Mouse (Mus musculus) stomach, embryonic 16.5 days (tissue): Measurements from ENCODE around the gene Itpkb. TPM values are rescaled to one million over a fixed set of nuclear protein-coding genes. Genes with fewer than 3 reads are reported as not detected.
A peak's percentile ranks its signal among the peaks of the same experiment; 100 is the strongest.
"Not testable (repeated sequence)": the region's sequence is repeated elsewhere in the genome, so short reads cannot be mapped to it uniquely, and the experiment has no call there.

Experiments
- ATAC-seq: fragments of 200-750 bp; cut with Nextera tagmentation; 2 replicates; pipeline ENCODE4 v1.8.0; 2017; ENCODE audit warnings: moderate number of reproducible peaks, moderate TSS enrichment; ENCODE audit not compliant: insufficient read depth, low FRiP score
- H3K27ac ChIP-seq: fragments of 300-500 bp; sonication (generic); 2 replicates; pipeline ENCODE4 v1.5.1; 2014; ENCODE audit warnings: low read length
- H3K27me3 ChIP-seq: fragments of 300-500 bp; sonication (generic); 2 replicates; pipeline ENCODE4 v1.6.1; 2014; ENCODE audit warnings: low read length, control low read depth, mixed read lengths; ENCODE audit not compliant: control insufficient read depth, insufficient read depth
- H3K36me3 ChIP-seq: fragments of 300-500 bp; sonication (generic); 2 replicates; pipeline ENCODE4 v1.6.1; 2014; ENCODE audit warnings: low read length; ENCODE audit not compliant: control insufficient read depth, insufficient read depth
- H3K4me1 ChIP-seq: fragments of 300-500 bp; sonication (generic); 2 replicates; pipeline ENCODE4 v1.6.1; 2014; ENCODE audit warnings: low read length, control low read depth, mixed read lengths; ENCODE audit not compliant: control insufficient read depth, insufficient read depth
- H3K4me2 ChIP-seq: fragments of 300-500 bp; sonication (generic); 2 replicates; pipeline ENCODE4 v1.6.1; 2014; ENCODE audit warnings: low read depth, low read length, mixed read lengths
- H3K4me3 ChIP-seq: fragments of 300-500 bp; sonication (generic); replicated peaks from 2 replicates; pipeline ENCODE4 v1.5.1; 2014; ENCODE audit warnings: mild to moderate bottlenecking, low read length
- H3K9ac ChIP-seq: fragments of 300-500 bp; sonication (generic); 2 replicates; pipeline ENCODE4 v1.6.1; 2014; ENCODE audit warnings: low read length
- H3K9me3 ChIP-seq: fragments of 300-500 bp; sonication (generic); replicated peaks from 2 replicates; pipeline ENCODE4 v1.6.1; 2016; ENCODE audit warnings: low read length, control low read depth; ENCODE audit not compliant: control insufficient read depth
- WGBS: fragments of 180-500 bp; shearing (Covaris S2); extraction: QIAGEN DNeasy Blood & Tissue Kit; methylation state at CpG from one replicate; pipeline ENCODE4 v1.1.7; 2014; 5-methylcytosine and 5-hydroxymethylcytosine counted together
- polyA plus RNA-seq: library from polyadenylated mRNA; unstranded; fragments of >200 nt; fragmentation: Nextera tagmentation; extraction: Ambion mirVana; gene quantifications from 2 replicates; pipeline ENCODE4 v1.2.1, GENCODE M21; 2015

The Itpkb gene
- polyA plus RNA-seq, 1 experiment from 2014 or later: 7.2 TPM

DNA sequence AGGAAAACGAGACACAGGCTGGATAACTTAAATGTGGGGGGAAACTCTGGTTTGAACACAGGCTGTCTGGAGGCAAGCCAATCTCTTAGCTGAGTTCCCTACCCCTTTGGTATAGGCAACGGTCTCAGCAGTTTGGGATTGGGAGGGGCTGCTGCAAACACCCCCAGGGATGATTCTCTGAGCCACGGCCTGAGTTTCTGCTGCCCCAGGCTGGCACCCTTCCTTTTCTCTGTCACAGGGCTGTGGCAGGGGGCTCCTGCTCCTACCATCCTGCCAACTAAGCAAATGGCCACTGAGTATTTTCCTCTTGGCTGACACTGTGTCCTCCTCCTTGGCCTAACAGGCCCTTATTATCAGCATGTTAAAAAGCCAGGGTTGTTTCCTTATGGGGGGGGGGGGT, 37.3 kb downstream of the Itpkb start:
- Histone ChIP-seq H3K4me1 (peaks cover 33% of the 10 kb centered on the region), H3K9ac (no peak overlapping the region), H3K27ac (no peak overlapping the region), H3K27me3 (no peaks in the 10 kb centered on the region), H3K4me3 (no peak overlapping the region), H3K4me2 (no peak overlapping the region), H3K9me3 (no peaks in the 10 kb centered on the region), H3K36me3 (no peaks in the 10 kb centered on the region)
- no peak for ATAC-seq
- 33% methylated on average over 3 of the region's 3 CpGs for whole genome bisulfite sequencing

DNA sequence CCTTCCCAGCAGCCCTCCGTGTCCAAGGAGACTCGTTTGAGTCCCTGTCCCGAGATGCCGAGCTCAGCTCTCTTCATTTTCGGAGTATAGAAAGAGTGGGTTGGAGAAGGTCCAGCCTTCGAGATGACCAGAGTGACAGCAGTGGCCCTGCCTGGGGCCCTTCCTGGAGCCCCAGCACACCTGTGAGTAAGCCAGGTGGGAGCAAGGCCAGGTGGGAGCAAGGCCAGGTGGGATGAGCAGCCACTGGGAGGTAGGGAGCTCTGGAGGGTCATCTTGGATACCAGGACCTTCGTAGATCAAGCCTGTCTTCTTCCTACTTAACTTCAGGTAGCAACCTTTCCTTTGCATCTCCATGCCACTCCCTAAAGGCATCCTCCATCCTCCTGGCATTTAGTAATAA, 37.8 kb downstream of the Itpkb start:
- no peak overlapping the region for H3K4me2 ChIP-seq
- H3K36me3 ChIP-seq: no peaks in the 10 kb centered on the region
- H3K4me3 ChIP-seq: no peak overlapping the region
- no peaks in the 10 kb centered on the region for H3K27me3 ChIP-seq
- peaks cover 33% of the 10 kb centered on the region for H3K4me1 ChIP-seq
- ATAC-seq: no peak
- no peak overlapping the region for H3K27ac ChIP-seq
- WGBS: 72% methylated on average over 7 of the region's 7 CpGs
- no peaks in the 10 kb centered on the region for H3K9me3 ChIP-seq
- no peak overlapping the region for H3K9ac ChIP-seq

DNA sequence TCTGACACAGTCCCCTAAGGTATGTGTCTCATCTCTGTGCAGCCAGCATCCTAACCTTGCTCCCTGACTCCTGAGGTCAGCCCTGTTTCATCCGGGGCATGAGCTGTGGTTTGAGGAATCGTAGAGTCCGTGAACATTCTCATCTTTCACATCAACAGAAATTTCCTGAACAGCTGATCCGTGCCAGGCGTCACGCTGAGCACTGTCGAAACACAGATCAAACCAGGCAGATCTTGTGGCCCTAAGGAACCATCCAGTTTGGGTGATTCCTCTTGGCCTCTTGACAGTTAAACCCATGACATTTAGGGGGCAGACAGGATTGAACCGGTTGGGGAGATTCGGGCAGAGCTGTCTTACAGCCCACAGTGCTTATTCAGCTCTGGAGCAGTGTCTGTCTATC, 38.4 kb downstream of the Itpkb start:
- Histone ChIP-seq H3K4me3 (no peak overlapping the region), H3K4me2 (no peak overlapping the region), H3K4me1 (peaks cover 29% of the 10 kb centered on the region), H3K27me3 (no peaks in the 10 kb centered on the region), H3K9me3 (no peaks in the 10 kb centered on the region), H3K27ac (no peak overlapping the region), H3K36me3 (no peaks in the 10 kb centered on the region), H3K9ac (no peak overlapping the region)
- ATAC-seq: no peak
- WGBS: 63% methylated on average over 9 of the region's 9 CpGs

DNA sequence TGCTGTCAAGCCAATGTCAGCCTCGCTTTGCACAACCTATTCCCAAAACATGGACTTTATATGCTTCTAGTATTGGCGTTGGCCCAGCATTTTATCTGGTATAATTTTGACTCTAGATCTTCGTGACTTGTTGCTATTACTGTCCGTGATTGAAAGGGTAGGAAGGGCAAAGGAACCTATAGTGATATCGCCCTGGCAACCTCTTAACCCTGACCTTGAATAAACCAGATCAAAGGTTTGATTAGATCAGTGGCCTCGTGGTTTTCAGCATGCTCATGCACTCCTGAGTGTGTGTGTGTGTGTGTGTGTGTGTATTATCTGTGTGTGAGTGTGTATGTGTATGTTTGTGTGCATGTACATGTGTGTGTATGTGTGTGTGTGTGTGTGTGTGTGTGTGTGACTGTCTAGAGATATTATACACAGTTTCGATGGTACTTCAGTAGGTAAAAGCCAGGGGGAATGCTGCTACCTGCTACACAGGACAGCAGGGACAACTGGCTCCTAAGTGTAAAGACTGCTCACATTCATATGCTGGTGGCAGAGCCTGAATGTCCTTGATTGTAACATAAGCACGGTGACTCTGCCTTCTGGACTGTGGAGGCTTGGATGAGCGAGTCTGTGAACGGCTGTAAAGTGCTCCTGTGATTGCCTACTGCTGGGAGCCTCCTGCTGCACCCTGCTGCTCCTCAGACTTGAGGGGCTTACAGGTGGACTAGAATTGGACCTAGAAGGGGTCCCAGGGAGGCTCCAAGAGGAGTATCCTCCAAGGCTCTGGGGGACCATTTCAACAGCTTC, 40.8 kb downstream of the Itpkb start:
- Histone ChIP-seq H3K9ac (no peak overlapping the region), H3K4me3 (no peak overlapping the region), H3K4me2 (no peak overlapping the region), H3K27ac (no peak overlapping the region), H3K9me3 (no peaks in the 10 kb centered on the region), H3K4me1 (peaks cover 33% of the 10 kb centered on the region), H3K27me3 (no peaks in the 10 kb centered on the region), H3K36me3 (no peaks in the 10 kb centered on the region)
- ATAC-seq: no peak
- WGBS: 66% methylated on average over 10 of the region's 10 CpGs

DNA sequence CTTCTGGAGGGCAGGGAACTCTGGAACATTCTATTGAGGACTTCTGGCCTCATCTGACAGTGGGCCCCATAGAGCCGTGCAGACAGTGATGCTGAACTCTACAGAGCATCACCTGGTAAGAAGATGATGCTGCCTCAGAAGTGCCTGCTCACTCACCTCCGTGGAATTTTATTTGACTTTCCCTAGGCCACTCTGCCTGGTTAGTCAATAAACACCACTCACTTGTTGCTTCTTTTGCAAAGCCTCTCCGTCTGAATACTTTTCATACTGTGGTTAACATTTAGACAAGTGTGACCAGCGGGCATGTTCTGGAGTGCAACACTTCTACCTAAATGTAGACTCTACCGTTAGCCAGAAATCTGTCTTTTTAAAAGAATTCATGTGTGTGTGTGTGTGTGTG, 42.0 kb downstream of the Itpkb start:
- peaks cover 33% of the 10 kb centered on the region for H3K4me1 ChIP-seq
- not testable (repeated sequence) for H3K9me3 ChIP-seq, H3K4me3 ChIP-seq, H3K9ac ChIP-seq, H3K4me2 ChIP-seq, ATAC-seq, H3K27me3 ChIP-seq, H3K36me3 ChIP-seq, H3K27ac ChIP-seq
- 72% methylated on average over 5 of the region's 5 CpGs for WGBS

DNA sequence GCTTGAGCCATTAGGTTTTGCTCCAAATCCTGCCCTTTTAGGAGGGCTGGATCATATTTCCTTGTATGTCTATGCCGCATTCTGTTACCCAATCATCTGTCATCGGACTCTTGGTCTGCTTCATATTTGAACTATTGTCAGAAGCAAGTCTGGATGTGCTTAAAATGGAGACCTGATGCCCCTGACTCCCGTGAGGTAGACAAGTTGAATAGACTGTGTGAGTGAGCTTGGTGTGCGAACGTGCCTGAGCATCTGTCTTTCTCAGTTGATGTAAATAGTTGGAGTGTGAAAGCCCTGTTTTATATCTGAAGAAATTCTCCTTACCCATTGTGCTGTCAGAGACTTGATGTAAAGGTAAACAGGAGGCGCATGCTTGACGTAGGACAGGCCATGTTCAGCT, 46.3 kb downstream of the Itpkb start:
- H3K9me3 ChIP-seq: no peaks in the 10 kb centered on the region
- H3K9ac ChIP-seq: no peak overlapping the region
- peaks cover 29% of the 10 kb centered on the region for H3K4me1 ChIP-seq
- no peaks in the 10 kb centered on the region for H3K36me3 ChIP-seq
- 0 out of 2 replicates have a peak, but pooled peaks have one; percentile 55 for ATAC-seq
- WGBS: 42% methylated on average over 7 of the region's 7 CpGs
- no peak overlapping the region for H3K4me3 ChIP-seq
- H3K27ac ChIP-seq: peak overlapping the region; percentile 76; the same call in 1 of the 2 replicates
- H3K27me3 ChIP-seq: no peaks in the 10 kb centered on the region
- H3K4me2 ChIP-seq: no peak overlapping the region

DNA sequence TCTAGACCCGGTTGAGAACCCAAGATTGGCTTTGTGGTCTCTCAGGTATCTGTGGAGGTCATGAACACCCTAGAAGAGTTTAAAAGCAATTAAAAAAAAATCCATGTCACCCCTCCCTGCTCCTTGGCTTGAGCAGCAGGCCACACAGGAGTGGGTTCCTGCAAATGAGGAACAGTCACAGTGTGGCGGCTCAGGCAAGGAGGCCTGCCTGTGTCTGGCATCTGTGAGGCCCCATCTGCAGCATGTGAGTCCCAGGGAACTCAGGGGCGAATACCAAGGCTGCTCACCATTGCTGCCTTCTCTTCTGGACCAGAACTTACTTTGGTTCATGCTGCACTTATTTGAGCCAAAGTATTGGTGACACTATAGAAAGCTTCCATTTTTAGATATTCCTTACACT, 49.3 kb downstream of the Itpkb start:
- Histone ChIP-seq H3K36me3 (no peaks in the 10 kb centered on the region), H3K9ac (no peak overlapping the region), H3K27me3 (no peaks in the 10 kb centered on the region), H3K4me2 (no peak overlapping the region), H3K4me1 (peaks cover 30% of the 10 kb centered on the region), H3K4me3 (no peak overlapping the region), H3K9me3 (no peaks in the 10 kb centered on the region), H3K27ac (no peak overlapping the region)
- ATAC-seq: no peak
- 82% methylated on average over 3 of the region's 3 CpGs for WGBS

DNA sequence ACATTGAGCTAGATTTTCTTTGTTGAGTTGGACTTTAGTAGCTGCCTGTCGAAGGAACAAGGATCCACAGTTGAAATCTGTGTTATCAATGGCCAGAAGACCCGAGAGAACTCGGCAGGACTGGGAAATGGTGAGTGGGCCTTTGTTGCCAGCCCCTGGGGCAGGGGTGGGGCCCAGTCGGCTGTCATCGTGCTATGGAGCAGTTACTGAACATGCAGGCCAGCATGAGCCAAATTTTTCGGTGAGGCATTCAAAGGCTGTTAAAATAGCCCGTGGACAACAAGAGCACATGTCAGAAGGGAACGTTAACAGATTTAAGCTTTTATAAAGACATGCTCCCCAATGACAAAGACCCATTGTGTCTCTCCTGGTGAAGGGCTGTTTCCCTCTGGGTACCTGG, 52.1 kb downstream of the Itpkb start:
- Histone ChIP-seq H3K4me3 (no peak overlapping the region), H3K9me3 (no peaks in the 10 kb centered on the region), H3K27me3 (no peaks in the 10 kb centered on the region), H3K4me2 (no peak overlapping the region), H3K9ac (no peak overlapping the region), H3K27ac (no peak overlapping the region), H3K4me1 (peaks cover 28% of the 10 kb centered on the region), H3K36me3 (no peaks in the 10 kb centered on the region)
- 58% methylated on average over 8 of the region's 8 CpGs for WGBS
- no peak for ATAC-seq

DNA sequence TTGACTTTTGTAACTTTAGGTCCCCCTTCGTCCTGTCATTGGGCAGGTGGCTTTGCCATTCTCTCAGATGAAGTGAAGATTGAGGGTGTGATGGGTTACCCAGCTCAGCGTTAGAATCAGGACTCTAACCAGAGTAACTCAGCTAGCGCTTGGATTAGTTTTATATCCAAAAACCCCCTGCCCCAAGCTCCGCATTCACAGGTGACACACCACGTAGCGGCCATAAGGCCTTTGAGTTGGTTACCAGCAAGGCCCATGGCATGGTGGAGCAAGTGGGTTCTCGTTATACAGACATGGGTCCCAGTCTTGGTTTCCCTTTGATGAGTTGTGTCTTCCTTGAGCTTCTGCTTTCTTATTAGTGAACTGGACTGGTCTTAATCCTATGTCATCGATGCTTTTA, 53.6 kb downstream of the Itpkb start:
- Histone ChIP-seq H3K36me3 (no peaks in the 10 kb centered on the region), H3K27me3 (no peaks in the 10 kb centered on the region), H3K4me2 (no peak overlapping the region), H3K4me1 (peaks cover 39% of the 10 kb centered on the region), H3K27ac (peak overlapping the region; percentile 11; the same call in 1 of the 2 replicates), H3K4me3 (no peak overlapping the region), H3K9me3 (no peaks in the 10 kb centered on the region), H3K9ac (no peak overlapping the region)
- ATAC-seq: no peak
- 92% methylated on average over 8 of the region's 8 CpGs for WGBS
